Mouse (Mus musculus) mouse trophoblast stem cell (cell line): ENCODE data around the gene Zc3h10.
"Not testable (repeated sequence)": the region's sequence is repeated elsewhere in the genome, so short reads cannot be mapped to it uniquely, and the experiment has no call there.

Experiments
- in situ Hi-C, 2 experiments: fragments of 300-500 bp; cut with MseI, MboI; formaldehyde crosslinking; loops; 2 replicates in 1 of 2; 3 replicates in 1 of 2; pipeline ENCODE4 v1.15.1; 2025

Gene Zc3h10

DNA sequence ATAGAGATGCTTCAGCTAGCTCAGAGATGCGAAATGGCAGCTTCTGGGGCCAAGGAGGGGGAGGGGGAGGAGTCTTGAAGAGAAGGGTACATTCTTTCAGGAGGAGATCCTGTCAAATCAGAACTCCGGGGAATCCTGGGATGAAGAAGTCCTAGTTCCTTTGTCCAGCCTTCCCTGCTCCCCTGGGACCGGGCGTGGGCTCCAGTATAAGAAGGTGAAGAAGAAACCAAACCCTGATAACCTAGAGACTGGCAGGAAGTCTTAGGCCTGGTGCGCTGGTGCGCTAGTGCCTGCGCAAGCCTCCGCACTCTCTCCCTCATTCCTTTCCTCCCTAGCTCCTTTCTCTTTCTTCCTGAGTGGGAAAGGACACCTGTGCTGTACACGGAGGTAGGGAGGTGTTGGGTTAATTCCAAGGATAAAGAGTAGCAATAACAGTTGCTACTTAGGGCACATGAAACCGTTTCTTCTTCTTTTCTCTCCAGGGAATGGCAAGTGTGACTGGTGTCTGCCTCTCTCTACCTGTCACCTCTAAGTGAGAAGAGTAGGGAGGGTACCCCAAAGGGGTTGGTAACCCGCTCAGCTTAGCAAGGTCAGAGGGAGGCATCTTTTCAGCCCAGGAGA, 23.4 kb downstream of the Zc3h10 start:
- in situ Hi-C loops: no loop called here

- in situ Hi-C loops: no loop called here
Measured at GRCm38 (mm10) chr10:128522351-128522750, 25.2 kb downstream of the Zc3h10 start.

DNA sequence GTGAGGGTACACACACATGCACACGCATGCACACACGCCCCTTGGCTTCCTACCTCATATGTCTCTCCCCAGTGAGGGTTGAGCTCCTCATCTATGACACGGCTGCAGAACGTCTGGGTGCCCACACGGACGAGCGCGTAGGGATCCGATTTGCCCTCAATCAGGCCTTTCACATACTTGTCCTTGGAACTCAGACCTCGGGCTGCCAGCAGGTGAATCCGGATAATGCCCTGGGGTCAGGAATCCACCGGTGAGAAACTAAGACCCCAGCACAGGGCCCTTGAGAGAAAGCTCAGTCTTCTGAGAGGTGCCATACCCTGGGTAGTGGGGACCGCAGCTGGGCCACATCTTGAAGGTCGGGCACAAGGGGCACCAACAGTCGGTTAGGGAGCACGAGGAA, 27.0 kb downstream of the Zc3h10 start:
- in situ Hi-C loops: no loop called here

DNA sequence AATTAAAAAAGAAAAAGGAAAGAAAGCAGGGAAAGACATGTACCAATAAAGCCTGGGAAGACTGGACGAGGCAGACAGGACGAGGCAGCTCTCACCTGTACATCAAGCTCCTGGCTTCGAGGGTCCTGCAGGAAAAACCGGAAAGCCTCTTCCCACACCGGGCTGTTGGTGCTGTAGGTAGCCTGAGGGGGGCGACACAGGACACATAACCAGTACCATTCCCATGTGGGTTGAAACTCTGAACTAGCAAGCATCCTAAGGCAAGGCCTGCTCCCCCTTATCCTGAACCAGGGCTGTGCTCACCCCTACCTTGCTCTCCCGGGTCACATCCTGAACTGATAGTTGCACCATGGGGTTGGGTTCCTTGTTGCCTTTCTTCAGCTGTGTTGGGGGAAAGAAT, 28.7 kb downstream of the Zc3h10 start:
- in situ Hi-C loops: no loop called here

DNA sequence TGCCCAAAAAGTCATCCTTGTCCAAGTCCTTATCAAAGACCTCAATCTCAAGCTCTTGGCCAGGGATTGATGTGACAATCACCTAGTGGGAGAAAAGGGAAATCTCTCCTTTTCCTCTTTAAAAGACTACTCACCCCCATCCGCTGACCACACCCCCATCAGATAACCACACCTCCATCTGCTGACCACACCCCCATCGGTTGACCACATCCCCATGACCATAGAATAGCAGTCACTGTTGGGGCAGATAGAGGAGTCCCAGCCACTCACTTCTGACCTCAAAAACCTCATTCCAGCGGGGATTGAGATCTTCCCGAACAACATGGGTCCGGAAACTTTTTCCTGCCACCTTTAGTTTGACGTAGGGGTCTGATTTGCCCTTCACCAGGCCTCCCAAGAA, 30.9 kb downstream of the Zc3h10 start:
- in situ Hi-C loops: no loop called here

DNA sequence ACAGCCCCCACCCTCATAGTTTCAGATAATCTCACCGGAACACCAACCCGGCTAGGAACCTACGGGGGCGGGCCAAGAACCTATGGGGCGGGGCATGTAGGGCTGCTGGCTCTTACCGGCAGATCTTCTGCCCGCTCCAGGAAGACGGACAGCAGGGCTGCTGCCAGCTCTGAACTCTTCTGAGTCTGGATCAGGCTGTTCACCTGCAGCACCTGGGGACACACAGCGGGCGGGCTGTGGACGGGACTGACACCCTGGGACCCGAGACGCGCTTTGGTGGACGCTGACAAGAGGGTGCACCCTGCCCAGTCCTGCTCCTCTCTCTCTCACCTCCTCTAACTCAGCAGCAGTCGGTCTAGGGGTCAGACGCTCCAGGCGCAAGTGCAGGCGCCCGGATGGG, 31.5 kb downstream of the Zc3h10 start:
- in situ Hi-C loops: no loop called here

DNA sequence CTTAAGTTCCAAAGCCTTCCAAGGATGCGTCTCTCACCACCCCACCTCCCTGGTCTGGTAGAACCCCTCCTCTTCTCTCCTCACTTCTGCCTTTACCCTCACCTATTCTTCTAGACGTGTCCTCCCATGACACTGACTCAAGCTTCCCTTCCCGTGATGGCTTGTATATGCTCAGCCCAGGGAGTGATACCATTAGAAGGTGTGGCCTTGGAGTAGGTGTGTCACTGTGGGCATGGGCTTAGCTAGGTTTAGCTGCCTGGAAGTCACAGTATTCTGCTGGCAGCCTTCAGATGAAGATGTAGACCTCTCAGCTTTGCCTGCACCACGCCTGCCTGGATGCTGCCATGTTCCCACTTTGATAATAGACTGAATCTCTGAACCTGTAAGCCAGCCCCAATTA, 32.5 kb downstream of the Zc3h10 start:
- in situ Hi-C loops: no loop called here

DNA sequence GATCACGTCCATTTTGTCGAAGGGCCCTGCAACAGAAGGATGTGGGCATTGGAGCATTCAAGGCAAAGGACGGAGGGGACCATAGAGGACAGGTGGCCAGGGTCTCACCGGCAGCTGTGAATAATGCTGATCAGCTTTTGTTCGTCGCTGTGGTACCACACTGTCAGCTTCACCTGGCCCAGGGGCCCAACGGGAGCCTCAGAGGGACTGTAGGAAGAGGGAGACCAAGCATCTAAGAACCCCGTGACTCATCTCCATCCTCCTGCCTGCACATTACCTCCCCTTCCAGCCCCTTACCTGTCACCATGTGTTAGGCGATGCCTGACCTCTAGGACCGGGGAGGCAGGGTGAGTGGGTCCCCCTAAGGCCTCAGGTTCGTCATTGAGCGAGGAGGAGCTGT, 35.8 kb downstream of the Zc3h10 start:
- in situ Hi-C loops: no loop called here

DNA sequence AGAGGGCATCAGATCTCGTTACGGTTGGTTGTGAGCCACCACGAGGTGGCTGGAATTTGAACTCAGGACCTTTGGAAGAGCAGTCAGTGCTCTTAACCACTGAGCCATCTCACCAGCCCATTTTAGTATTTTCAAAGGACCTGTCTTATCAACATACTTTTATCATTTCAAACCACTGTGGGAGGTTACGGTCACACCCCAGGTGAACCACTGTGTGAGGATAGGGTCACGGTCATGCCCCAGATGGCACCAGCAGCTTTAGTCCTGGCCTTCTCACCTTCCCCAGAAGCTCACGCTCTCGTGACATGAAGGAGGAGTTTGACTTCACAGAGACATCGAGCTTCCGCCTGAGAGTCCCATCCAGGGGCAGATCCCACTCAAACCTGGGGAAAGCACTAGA, 36.4 kb downstream of the Zc3h10 start:
- in situ Hi-C loops: no loop called here

GRCm38 (mm10) chr10:128510301-128510700, 37.3 kb downstream of the Zc3h10 start:
- in situ Hi-C loops: no loop called here

GRCm38 (mm10) chr10:128509831-128510230, 37.7 kb downstream of the Zc3h10 start:
- in situ Hi-C loops: no loop called here

- in situ Hi-C loops: no loop called here
Measured at GRCm38 (mm10) chr10:128509203-128509602, 38.4 kb downstream of the Zc3h10 start.

GRCm38 (mm10) chr10:128508260-128508659, 39.3 kb downstream of the Zc3h10 start:
- in situ Hi-C loops: no loop called here

- in situ Hi-C loops: no loop called here
Measured at GRCm38 (mm10) chr10:128505974-128506373, 41.6 kb downstream of the Zc3h10 start.

DNA sequence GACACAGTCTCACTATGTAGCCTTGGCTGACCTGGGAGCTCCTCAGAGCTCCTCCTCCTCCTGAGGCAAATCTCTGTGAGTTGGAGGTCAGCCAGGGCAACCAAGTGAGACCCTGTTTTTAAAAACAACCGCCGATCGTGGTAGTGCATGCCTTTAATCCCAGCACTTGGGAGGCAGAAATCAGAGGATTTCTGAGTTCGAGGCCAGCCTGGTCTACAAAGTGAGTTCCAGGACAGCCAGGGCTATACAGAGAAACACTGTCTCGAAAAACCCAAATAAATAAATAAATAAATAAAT, 42.3 kb downstream of the Zc3h10 start:
- in situ Hi-C loops: not testable (repeated sequence)

DNA sequence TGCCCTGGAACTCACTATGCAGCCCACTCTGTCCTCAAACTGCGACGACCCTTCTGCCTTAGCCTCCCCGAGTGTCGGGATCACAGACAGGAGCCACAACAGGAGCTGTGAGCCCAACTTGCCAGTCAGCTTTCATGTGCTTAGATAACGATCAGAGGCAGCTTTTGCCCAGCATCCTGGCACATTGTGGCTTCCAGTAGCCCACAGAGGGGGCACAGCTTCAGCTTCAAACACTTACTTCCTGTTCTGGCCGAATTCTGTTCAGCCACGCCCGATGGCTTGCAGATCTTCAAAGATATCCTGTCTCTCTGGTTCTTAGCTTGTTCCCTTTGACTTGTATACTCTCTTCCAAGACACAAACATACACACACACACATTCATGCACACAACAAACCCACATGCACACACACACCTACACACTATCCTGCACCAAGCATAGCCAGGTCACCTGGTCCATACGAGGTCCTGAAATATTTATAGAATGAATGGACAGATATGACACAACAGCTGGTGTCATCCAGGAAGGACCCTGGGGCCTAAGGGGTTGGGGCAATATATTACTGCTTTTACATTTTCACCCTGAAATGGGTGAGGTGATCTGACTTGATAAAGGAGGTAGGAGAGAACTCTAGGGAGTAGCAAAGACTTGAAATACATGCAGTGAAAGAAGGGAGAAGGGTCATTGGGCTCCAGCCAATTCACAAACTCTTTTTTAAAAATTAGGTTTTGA, 42.8 kb downstream of the Zc3h10 start:
- in situ Hi-C loops: no loop called here

- in situ Hi-C loops: no loop called here
Measured at GRCm38 (mm10) chr10:128504012-128504411, 43.6 kb downstream of the Zc3h10 start.

DNA sequence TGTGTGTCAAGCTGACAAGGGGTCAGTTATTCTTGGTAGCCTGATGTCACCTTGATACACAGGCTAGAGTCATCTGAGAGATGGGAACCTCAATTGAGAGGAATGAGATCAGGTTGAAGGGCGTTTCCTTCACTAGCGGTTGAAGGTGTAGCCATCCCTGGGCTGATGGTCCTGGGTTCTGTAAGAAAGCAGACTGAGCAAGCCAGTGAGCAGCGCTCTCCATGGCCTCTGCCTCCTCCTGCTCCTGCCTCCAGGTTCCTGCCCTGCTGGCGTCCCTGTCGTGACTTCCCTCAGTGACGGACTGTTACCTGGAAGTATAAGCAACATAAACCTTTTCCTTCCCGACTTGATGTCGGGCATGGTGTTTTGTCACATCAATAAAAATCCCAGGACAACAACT, 44.0 kb downstream of the Zc3h10 start:
- in situ Hi-C loops: no loop called here

- in situ Hi-C loops: no loop called here
Measured at GRCm38 (mm10) chr10:128502341-128502740, 45.2 kb downstream of the Zc3h10 start.

- in situ Hi-C loops: no loop called here
Measured at GRCm38 (mm10) chr10:128499116-128499671, 48.4 kb downstream of the Zc3h10 start.

DNA sequence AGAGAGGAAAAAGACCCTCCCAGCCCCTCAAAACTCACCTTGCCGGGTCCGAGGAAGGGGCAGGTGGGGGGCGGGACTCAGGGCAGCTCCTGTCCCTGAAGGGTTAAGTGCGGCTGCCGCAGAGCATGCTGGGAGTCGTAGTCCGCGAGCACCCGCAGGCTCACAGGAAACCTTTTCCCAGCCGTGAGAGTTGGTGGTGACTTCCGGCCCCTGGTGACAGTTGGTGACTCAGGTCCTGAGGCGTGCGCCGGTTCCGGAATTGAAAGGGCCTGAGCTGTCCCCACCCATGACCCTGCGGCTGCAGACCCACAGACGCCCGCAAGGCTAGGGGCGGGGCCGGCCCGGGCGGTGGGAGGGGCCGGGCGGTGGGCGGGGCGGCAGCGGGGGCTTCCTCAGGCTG, 49.0 kb downstream of the Zc3h10 start, which contains the start of gene Myl6b:
TSS of gene Myl6b (minus strand) at position 96 of the 400 bp plus-strand sequence.
- in situ Hi-C loops: no loop called here

- in situ Hi-C loops: no loop called here
Measured at GRCm38 (mm10) chr10:128497134-128497737, 50.3 kb downstream of the Zc3h10 start.

DNA sequence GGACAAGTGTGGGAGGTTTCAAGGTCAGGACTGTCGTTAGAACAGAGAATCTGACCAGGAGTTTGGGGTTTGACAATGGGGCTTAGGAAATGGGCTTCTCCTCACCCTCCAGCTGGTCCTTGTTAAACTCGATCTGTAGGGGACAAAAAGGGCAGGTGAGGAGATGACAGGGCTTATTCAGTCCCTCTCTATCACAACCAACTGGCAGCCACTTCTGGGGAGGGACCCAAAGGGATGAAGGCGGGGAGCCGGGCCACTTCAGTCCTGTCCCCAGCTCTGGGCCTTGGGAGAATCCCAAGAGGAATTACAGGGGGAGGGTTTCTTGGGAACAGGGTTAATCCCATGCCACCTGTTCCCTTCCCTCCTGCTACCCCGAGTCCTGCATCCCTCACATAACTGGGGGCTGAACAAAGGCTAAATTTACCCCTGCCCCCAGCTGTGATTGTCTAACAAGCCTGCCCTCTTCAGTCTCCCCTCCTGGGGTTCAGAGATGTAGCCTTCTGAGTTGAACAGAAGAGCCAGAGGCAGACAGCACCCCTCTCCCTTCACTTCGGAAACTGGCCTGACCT, 51.0 kb downstream of the Zc3h10 start:
- in situ Hi-C loops: no loop called here
